Comparison of ENCODE assay signal across 11 mouse cellular contexts in the genomic region with DNA sequence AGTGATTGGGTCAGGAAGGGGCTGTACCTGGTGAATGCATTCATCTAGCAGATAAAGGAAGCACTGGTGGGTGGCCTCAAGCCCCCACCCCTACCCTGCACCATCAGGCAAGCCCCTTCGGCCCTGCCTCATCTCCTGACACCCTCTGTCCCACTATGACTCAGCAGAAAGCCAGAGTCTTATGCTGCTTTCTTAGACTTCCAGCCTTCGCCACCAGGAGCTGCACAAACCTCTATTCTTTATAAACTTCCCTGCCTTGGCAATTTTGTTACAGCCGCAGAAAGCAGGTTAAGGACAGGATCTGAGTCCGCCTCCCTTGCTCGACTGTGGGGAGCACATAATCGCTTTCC. TPM values are rescaled to one million over a fixed set of nuclear protein-coding genes. Genes with fewer than 3 reads are reported as not detected.
DNase-seq lines count a peak whose midpoint lies in the region; ATAC-seq and TF ChIP-seq lines count a peak whose summit lies in the region.
"Had no signal": no experiment of that assay in that cellular context is flagged by ENCODE, and none has a peak within 500 bp of the region (broad histone marks: within the 10 kb centered on the region; RNA-seq: fewer than 3 reads in every experiment).

No protein-coding gene starts in this region.

- no peak overlapping the region for H3K9ac ChIP-seq in heart, embryonic 13.5 days
- no peak overlapping the region for H3K9ac ChIP-seq in midbrain, postnatal 0 days (replicated peaks; ENCODE audit: low read length, poor library complexity, severe bottlenecking)
- H3K9ac ChIP-seq in midbrain, embryonic 11.5 days (ENCODE audit: low read length) = no peak overlapping the region
- H3K9ac ChIP-seq in embryonic facial prominence, embryonic 15.5 days = no peak overlapping the region
- H3K9ac ChIP-seq in stomach, postnatal 0 days (ENCODE audit: low read length) = no peak overlapping the region
- H3K9ac ChIP-seq: hindbrain, embryonic 15.5 days had no signal

- WGBS in heart, embryonic 13.5 days = 81% methylated on average over 6 of the region's 6 CpGs
- 85% methylated on average over 6 of the region's 6 CpGs for WGBS in midbrain, postnatal 0 days
- 80% methylated on average over 6 of the region's 6 CpGs for WGBS in midbrain, embryonic 11.5 days
- WGBS in embryonic facial prominence, embryonic 15.5 days = 82% methylated on average over 6 of the region's 6 CpGs
- 85% methylated on average over 6 of the region's 6 CpGs for WGBS in stomach, postnatal 0 days

- peak; percentile 26; the same call in 1 of the 2 replicates for TF ChIP-seq CTCF in midbrain, postnatal 0 days (IDR thresholded peaks at IDR 0.05)
- 0 out of 2 replicates have a peak, but pooled peaks have one; percentile 5 for TF ChIP-seq CTCF in stomach, postnatal 0 days (IDR thresholded peaks at IDR 0.05; ENCODE audit: low read depth)

- H3K9me3 ChIP-seq in heart, embryonic 13.5 days = no peaks in the 10 kb centered on the region
- no peaks in the 10 kb centered on the region for H3K9me3 ChIP-seq in midbrain, postnatal 0 days (ENCODE audit: low read length)
- no peaks in the 10 kb centered on the region for H3K9me3 ChIP-seq in midbrain, embryonic 11.5 days (ENCODE audit: control insufficient read depth, low read length)
- H3K9me3 ChIP-seq in embryonic facial prominence, embryonic 15.5 days (replicated peaks) = no peaks in the 10 kb centered on the region
- no peaks in the 10 kb centered on the region for H3K9me3 ChIP-seq in stomach, postnatal 0 days (ENCODE audit: control insufficient read depth, low read length)
- H3K9me3 ChIP-seq: hindbrain, embryonic 15.5 days had no signal

- no peaks in the 10 kb centered on the region for H3K27me3 ChIP-seq in heart, embryonic 13.5 days (replicated peaks)
- no peaks in the 10 kb centered on the region for H3K27me3 ChIP-seq in midbrain, postnatal 0 days (ENCODE audit: insufficient read depth, low read length)
- H3K27me3 ChIP-seq in midbrain, embryonic 11.5 days (ENCODE audit: control insufficient read depth, insufficient read depth, low read length) = no peaks in the 10 kb centered on the region
- no peaks in the 10 kb centered on the region for H3K27me3 ChIP-seq in embryonic facial prominence, embryonic 15.5 days
- H3K27me3 ChIP-seq in stomach, postnatal 0 days (ENCODE audit: control insufficient read depth, insufficient read depth, low read length) = no peaks in the 10 kb centered on the region
- H3K27me3 ChIP-seq: hindbrain, embryonic 15.5 days had no signal

- H3K36me3 ChIP-seq in heart, embryonic 13.5 days = no peaks in the 10 kb centered on the region
- H3K36me3 ChIP-seq in midbrain, postnatal 0 days (ENCODE audit: insufficient read depth, low read length) = no peaks in the 10 kb centered on the region
- no peaks in the 10 kb centered on the region for H3K36me3 ChIP-seq in midbrain, embryonic 11.5 days (ENCODE audit: control insufficient read depth, insufficient read depth, low read length)
- H3K36me3 ChIP-seq in embryonic facial prominence, embryonic 15.5 days = no peaks in the 10 kb centered on the region
- H3K36me3 ChIP-seq in stomach, postnatal 0 days (ENCODE audit: control insufficient read depth, insufficient read depth, low read length) = no peaks in the 10 kb centered on the region
- H3K36me3 ChIP-seq: hindbrain, embryonic 15.5 days had no signal

- peaks cover 47% of the 10 kb centered on the region for H3K4me1 ChIP-seq in heart, embryonic 13.5 days
- no peaks in the 10 kb centered on the region; the same call in 1 of the 2 replicates for H3K4me1 ChIP-seq in midbrain, postnatal 0 days (ENCODE audit: insufficient read depth, low read length)
- H3K4me1 ChIP-seq in midbrain, embryonic 11.5 days (ENCODE audit: control insufficient read depth, insufficient read depth, low read length) = peaks cover 4% of the 10 kb centered on the region
- H3K4me1 ChIP-seq in embryonic facial prominence, embryonic 15.5 days = peaks cover 24% of the 10 kb centered on the region
- H3K4me1 ChIP-seq in stomach, postnatal 0 days (replicated peaks; ENCODE audit: control insufficient read depth, insufficient read depth) = no peaks in the 10 kb centered on the region

- no peak overlapping the region for H3K4me3 ChIP-seq in heart, embryonic 13.5 days
- H3K4me3 ChIP-seq in midbrain, postnatal 0 days (ENCODE audit: low read depth, low read length) = no peak overlapping the region
- H3K4me3 ChIP-seq in midbrain, embryonic 11.5 days (ENCODE audit: low read depth, low read length) = no peak overlapping the region
- H3K4me3 ChIP-seq in embryonic facial prominence, embryonic 15.5 days (replicated peaks) = no peak overlapping the region
- H3K4me3 ChIP-seq in stomach, postnatal 0 days (ENCODE audit: low read depth, low read length) = no peak overlapping the region
- H3K4me3 ChIP-seq: hindbrain, embryonic 15.5 days had no signal

- ATAC-seq in heart, embryonic 13.5 days (ENCODE audit: extremely low read depth, insufficient number of reproducible peaks, low FRiP score, low TSS enrichment) = 0 out of 2 replicates have a peak, but pooled peaks have one; percentile 7
- no peak for ATAC-seq in midbrain, postnatal 0 days (ENCODE audit: low FRiP score)
- ATAC-seq in midbrain, embryonic 11.5 days (ENCODE audit: low FRiP score) = no peak
- ATAC-seq in embryonic facial prominence, embryonic 15.5 days (ENCODE audit: insufficient number of reproducible peaks, low FRiP score, low TSS enrichment, low read depth) = no peak
- no peak for ATAC-seq in stomach, postnatal 0 days (ENCODE audit: low FRiP score, low TSS enrichment)

- H3K27ac ChIP-seq in heart, embryonic 13.5 days (replicated peaks) = peak overlapping the region; percentile 87
- H3K27ac ChIP-seq in midbrain, postnatal 0 days (ENCODE audit: low read depth, low read length) = no peak overlapping the region
- no peak overlapping the region for H3K27ac ChIP-seq in midbrain, embryonic 11.5 days (ENCODE audit: low read depth, low read length)
- H3K27ac ChIP-seq in embryonic facial prominence, embryonic 15.5 days (replicated peaks) = peak overlapping the region; percentile 53
- no peak overlapping the region for H3K27ac ChIP-seq in stomach, postnatal 0 days (replicated peaks)
- H3K27ac ChIP-seq: hindbrain, embryonic 15.5 days had no signal

- no peak overlapping the region for H3K4me2 ChIP-seq in heart, embryonic 13.5 days
- H3K4me2 ChIP-seq in midbrain, postnatal 0 days (ENCODE audit: low read depth, low read length, poor library complexity, severe bottlenecking) = no peak overlapping the region
- H3K4me2 ChIP-seq in midbrain, embryonic 11.5 days = no peak overlapping the region
- no peak overlapping the region for H3K4me2 ChIP-seq in embryonic facial prominence, embryonic 15.5 days (replicated peaks)
- H3K4me2 ChIP-seq in stomach, postnatal 0 days (replicated peaks; ENCODE audit: low read depth) = no peak overlapping the region
- H3K4me2 ChIP-seq: hindbrain, embryonic 15.5 days had no signal

- TF ChIP-seq EP300 in stomach, postnatal 0 days (optimal IDR thresholded peaks at IDR 0.05) = no peak

- no peak for DNase-seq in heart, adult 9 months (ENCODE audit: low spot score in 2 of 2)
- DNase-seq in midbrain, postnatal 0 days (ENCODE audit: low spot score) = no peak
- DNase-seq in midbrain, embryonic 11.5 days (ENCODE audit: low spot score, missing footprints) = no peak
- no peak for DNase-seq in stomach, postnatal 0 days (ENCODE audit: low spot score)
- no peak for DNase-seq in cerebellum, adult 9-10 months
- no peak for DNase-seq in right cerebral cortex, adult 2 months (ENCODE audit: low spot score in 2 of 2)
- DNase-seq: layer of hippocampus, adult 9-11 months; thymus, adult 18-20 months had no signal

RNA-seq across cellular contexts. Expression of a gene that starts 18.0 kb away (rescaled TPM):
- 0.37 and 0.45 TPM in 2 replicates for polyA plus RNA-seq in heart, embryonic 13.5 days (2015; fragmentation: Nextera tagmentation; extraction: Ambion mirVana)
- 0.66 TPM in 1 of 2 replicates, not detected in the other for total RNA-seq in midbrain, postnatal 0 days (2014; rRNA removed)
- polyA plus RNA-seq in midbrain, postnatal 0 days (2015; fragmentation: Nextera tagmentation; extraction: Ambion mirVana) = 0.10 and 0.26 TPM in 2 replicates
- 0.07 and 0.34 TPM in 2 replicates for polyA plus RNA-seq in midbrain, embryonic 11.5 days (2014; fragmentation: Nextera tagmentation; extraction: Ambion mirVana)
- 2.7 and 3.4 TPM in 2 replicates for polyA plus RNA-seq in embryonic facial prominence, embryonic 15.5 days (2015; fragmentation: Nextera tagmentation; extraction: Ambion mirVana)
- 0.48 and 0.50 TPM in 2 replicates for polyA plus RNA-seq in stomach, postnatal 0 days (2015; fragmentation: Nextera tagmentation; extraction: Ambion mirVana)

RNA-seq across cellular contexts. Expression of a gene that starts 22.0 kb away (rescaled TPM):
- polyA plus RNA-seq in heart, embryonic 13.5 days (2015; fragmentation: Nextera tagmentation; extraction: Ambion mirVana) = 22.5 and 23.0 TPM in 2 replicates
- 156 and 164 TPM in 2 replicates for total RNA-seq in midbrain, postnatal 0 days (2014; rRNA removed)
- 152 and 173 TPM in 2 replicates for polyA plus RNA-seq in midbrain, postnatal 0 days (2015; fragmentation: Nextera tagmentation; extraction: Ambion mirVana)
- polyA plus RNA-seq in midbrain, embryonic 11.5 days (2014; fragmentation: Nextera tagmentation; extraction: Ambion mirVana) = 59.1 and 60.5 TPM in 2 replicates
- polyA plus RNA-seq in embryonic facial prominence, embryonic 15.5 days (2015; fragmentation: Nextera tagmentation; extraction: Ambion mirVana) = 59.0 and 62.5 TPM in 2 replicates
- polyA plus RNA-seq in stomach, postnatal 0 days (2015; fragmentation: Nextera tagmentation; extraction: Ambion mirVana) = 25.9 and 26.2 TPM in 2 replicates

RNA-seq across cellular contexts. Expression of a gene that starts 44.2 kb away (rescaled TPM):
- polyA plus RNA-seq in heart, embryonic 13.5 days (2015; fragmentation: Nextera tagmentation; extraction: Ambion mirVana) = 0.99 and 1.9 TPM in 2 replicates
- total RNA-seq in midbrain, postnatal 0 days (2014; rRNA removed) = 70.1 and 84.8 TPM in 2 replicates
- 3.2 and 3.8 TPM in 2 replicates for polyA plus RNA-seq in midbrain, postnatal 0 days (2015; fragmentation: Nextera tagmentation; extraction: Ambion mirVana)
- 2.0 and 2.3 TPM in 2 replicates for polyA plus RNA-seq in midbrain, embryonic 11.5 days (2014; fragmentation: Nextera tagmentation; extraction: Ambion mirVana)
- polyA plus RNA-seq in embryonic facial prominence, embryonic 15.5 days (2015; fragmentation: Nextera tagmentation; extraction: Ambion mirVana) = 2.8 and 4.1 TPM in 2 replicates
- 5.6 and 5.7 TPM in 2 replicates for polyA plus RNA-seq in stomach, postnatal 0 days (2015; fragmentation: Nextera tagmentation; extraction: Ambion mirVana)

RNA-seq across cellular contexts. Expression of a gene that starts 44.7 kb away (rescaled TPM):
- polyA plus RNA-seq in heart, embryonic 13.5 days (2015; fragmentation: Nextera tagmentation; extraction: Ambion mirVana) = 0.04 TPM in 1 of 2 replicates, not detected in the other
- total RNA-seq in midbrain, postnatal 0 days (2014; rRNA removed) = 0.33 and 0.38 TPM in 2 replicates
- 0.19 and 0.22 TPM in 2 replicates for polyA plus RNA-seq in midbrain, postnatal 0 days (2015; fragmentation: Nextera tagmentation; extraction: Ambion mirVana)
- polyA plus RNA-seq in midbrain, embryonic 11.5 days (2014; fragmentation: Nextera tagmentation; extraction: Ambion mirVana) = not detected in 2 replicates
- 0.24 and 0.41 TPM in 2 replicates for polyA plus RNA-seq in embryonic facial prominence, embryonic 15.5 days (2015; fragmentation: Nextera tagmentation; extraction: Ambion mirVana)
- polyA plus RNA-seq in stomach, postnatal 0 days (2015; fragmentation: Nextera tagmentation; extraction: Ambion mirVana) = 0.24 and 0.30 TPM in 2 replicates

RNA-seq across cellular contexts. Expression of a gene that starts 44.7 kb away (rescaled TPM):
- polyA plus RNA-seq in heart, embryonic 13.5 days (2015; fragmentation: Nextera tagmentation; extraction: Ambion mirVana) = 12.2 and 14.2 TPM in 2 replicates
- 31.3 and 34.8 TPM in 2 replicates for total RNA-seq in midbrain, postnatal 0 days (2014; rRNA removed)
- polyA plus RNA-seq in midbrain, postnatal 0 days (2015; fragmentation: Nextera tagmentation; extraction: Ambion mirVana) = 34.4 and 40.0 TPM in 2 replicates
- 6.1 and 8.3 TPM in 2 replicates for polyA plus RNA-seq in midbrain, embryonic 11.5 days (2014; fragmentation: Nextera tagmentation; extraction: Ambion mirVana)
- 49.1 and 68.9 TPM in 2 replicates for polyA plus RNA-seq in embryonic facial prominence, embryonic 15.5 days (2015; fragmentation: Nextera tagmentation; extraction: Ambion mirVana)
- 153 and 177 TPM in 2 replicates for polyA plus RNA-seq in stomach, postnatal 0 days (2015; fragmentation: Nextera tagmentation; extraction: Ambion mirVana)

Comparison
In these comparisons a context has a peak if more than half of its experiments do, and no peak if none do; other contexts are left out.
1. H3K27ac ChIP-seq: peak in heart, embryonic 13.5 days (single experiment) and embryonic facial prominence, embryonic 15.5 days (single experiment); none in midbrain, postnatal 0 days (single experiment), midbrain, embryonic 11.5 days (single experiment) and stomach, postnatal 0 days (single experiment).